Mouse (Mus musculus): Measurements from ENCODE around the gene Ndufs2.

DNA sequence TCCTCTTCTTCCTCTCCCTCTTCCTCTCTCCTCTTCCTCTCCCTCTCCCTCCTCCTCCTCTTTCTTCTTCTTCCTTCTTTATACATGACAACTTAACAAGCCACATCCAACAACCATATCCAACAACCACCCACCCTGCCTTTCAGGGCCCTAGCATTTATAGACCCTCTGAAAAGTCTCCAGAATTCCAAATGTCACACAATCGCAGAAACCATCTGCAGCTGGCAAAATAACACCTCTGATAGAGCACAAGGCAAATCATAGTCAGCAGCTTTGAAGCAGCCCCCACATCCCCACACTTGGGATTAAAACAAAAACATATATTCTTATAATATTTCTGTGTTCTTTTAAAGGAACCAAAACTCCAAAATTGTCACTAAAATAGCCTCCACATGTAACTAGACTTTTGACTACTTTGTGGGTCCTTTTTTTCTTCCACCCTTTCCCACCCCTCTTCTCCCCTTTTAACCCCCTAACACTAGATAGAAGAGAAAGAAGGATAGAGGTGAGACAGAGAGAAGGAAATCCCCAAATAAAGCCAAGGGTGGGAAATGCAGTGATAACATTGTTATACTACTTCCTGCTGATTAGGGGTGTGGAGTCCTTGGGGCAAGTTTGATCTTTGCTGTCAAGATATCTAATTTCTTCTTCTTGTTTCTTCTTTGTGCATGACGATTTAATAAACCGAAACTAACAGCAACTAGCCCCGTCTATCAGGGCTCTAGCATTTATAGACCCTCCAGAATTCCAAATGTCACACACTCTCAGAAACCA lies 15.0 kb upstream of the Ndufs2 start:
- TF ChIP-seq CTCF (IDR thresholded peaks at IDR 0.05) = no peak
- TF ChIP-seq EP300 (IDR thresholded peaks at IDR 0.05) = no peak
